ENCODE assay signal across 8 mouse cellular contexts in the genomic region with DNA sequence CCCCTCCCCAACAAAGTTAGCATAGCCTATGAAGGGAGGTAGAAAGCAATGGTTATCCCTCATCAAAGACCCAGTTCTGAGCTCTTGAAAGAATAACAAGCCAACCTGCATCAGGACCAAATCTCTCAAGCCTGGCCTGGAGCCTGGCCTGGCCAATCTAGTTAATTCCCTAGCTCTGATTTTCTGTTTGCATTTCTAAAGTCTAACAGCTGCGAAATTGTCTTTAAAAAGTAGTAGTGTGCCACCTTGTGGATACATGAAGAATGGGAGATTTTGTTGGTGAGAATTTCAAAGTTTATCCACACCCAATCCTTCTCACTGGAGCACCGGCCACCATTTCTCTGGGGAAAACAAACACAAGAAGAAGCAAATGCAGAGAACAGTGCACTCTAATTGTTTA. TPM values are rescaled to one million over a fixed set of nuclear protein-coding genes. Genes with fewer than 3 reads are reported as not detected.
A peak's percentile ranks its signal among the peaks of the same experiment; 100 is the strongest.
DNase-seq lines count a peak whose midpoint lies in the region; TF ChIP-seq lines count a peak whose summit lies in the region.

No protein-coding gene starts in this region.

- no peak overlapping the region for H3K27ac ChIP-seq in kidney, adult 2 months (ENCODE audit: insufficient read depth, low read depth, low read length)

- H3K4me3 ChIP-seq in kidney, adult 2 months (ENCODE audit: insufficient read depth, low read depth, low read length): no peak overlapping the region

- no peak for TF ChIP-seq POLR2A in kidney, adult 2 months (IDR thresholded peaks at IDR 0.05; ENCODE audit: low read depth, low read length)

- peak; percentile 54 for DNase-seq in kidney, adult 2 months
- DNase-seq in kidney, adult 18-20 months: no peak
- peak; percentile 30 for DNase-seq in CD4-positive helper T cell, adult 2 months (ENCODE audit: low read depth, low spot score)
- DNase-seq in brain, adult 2 months (ENCODE audit: low read depth, low spot score): peak; percentile 71
- DNase-seq in forelimb bud, embryonic 11.5 days (ENCODE audit: low read depth, low spot score): peak; percentile 39
- DNase-seq in retina, postnatal 1 day: peak; percentile 73
- DNase-seq in urinary bladder, adult 2 months (ENCODE audit: low spot score): no peak
- DNase-seq in frontal cortex, postnatal 10 days (ENCODE audit: low spot score in 2 of 2): no peak

- no peaks in the 10 kb centered on the region for H3K27me3 ChIP-seq in kidney, adult 2 months (replicated peaks; ENCODE audit: control insufficient read depth, insufficient read depth, low read length)

- H3K4me1 ChIP-seq in kidney, adult 2 months (ENCODE audit: control insufficient read depth, insufficient read depth, low read length): peaks cover 5% of the 10 kb centered on the region; the same call in 1 of the 2 replicates

- 7% methylated on average over 2 of the region's 2 CpGs for WGBS in kidney, adult 2 months

- 0 out of 2 replicates have a peak, but pooled peaks have one; percentile 26 for TF ChIP-seq CTCF in kidney, adult 2 months (conservative IDR thresholded peaks at IDR 0.05; ENCODE audit: insufficient read depth, insufficient read length, low read depth, low read length)

- no peaks in the 10 kb centered on the region for H3K36me3 ChIP-seq in kidney, adult 2 months (ENCODE audit: control insufficient read depth, insufficient read depth, low read length)

RNA-seq across cellular contexts. Expression of a gene that starts 5.4 kb away (rescaled TPM):
- polyA plus RNA-seq in kidney, adult 2 months (2012; rRNA removed): 88.3 and 98.3 TPM in 2 replicates
- polyA plus RNA-seq in urinary bladder, adult 2 months (2012; rRNA removed): 48.4 and 51.5 TPM in 2 replicates

RNA-seq across cellular contexts. Expression of a gene that starts 15.8 kb away (rescaled TPM):
- polyA plus RNA-seq in kidney, adult 2 months (2012; rRNA removed): 158 and 176 TPM in 2 replicates
- 10.7 and 12.2 TPM in 2 replicates for polyA plus RNA-seq in urinary bladder, adult 2 months (2012; rRNA removed)

Comparison
In these comparisons a context has a peak if more than half of its experiments do, and no peak if none do; other contexts are left out.
1. DNase-seq: peak in kidney, adult 2 months (single experiment), CD4-positive helper T cell, adult 2 months (single experiment), brain, adult 2 months (single experiment), forelimb bud, embryonic 11.5 days (single experiment) and retina, postnatal 1 day (single experiment); none in kidney, adult 18-20 months (single experiment), urinary bladder, adult 2 months (single experiment) and frontal cortex, postnatal 10 days (0 of 2).
2. RNA of a gene that starts 15.8 kb away (polyA plus RNA-seq): 158 to 176 TPM in kidney, adult 2 months; 10.7 to 12.2 TPM in urinary bladder, adult 2 months; every median in the first group is over 10 times any median in the second.